Mouse (Mus musculus) ES-E14 (cell line): Measurements from ENCODE around the gene Ufd1. TPM values are rescaled to one million over a fixed set of nuclear protein-coding genes. Genes with fewer than 3 reads are reported as not detected.

Source experiments
- DNase-seq: peaks from one replicate; pipeline ENCODE4 v3.0.0-alpha.2; 2013; ENCODE audit warnings: low read depth, low spot score
- H3K27ac ChIP-seq: 2 replicates; pipeline ENCODE4 v1.5.1; 2012; ENCODE audit warnings: low read depth, mild to moderate bottlenecking, low read length, moderate library complexity, mixed read lengths; ENCODE audit not compliant: poor library complexity, insufficient read depth, severe bottlenecking
- H3K36me3 ChIP-seq: 2 replicates; pipeline ENCODE4 v1.6.1; 2012; ENCODE audit warnings: mild to moderate bottlenecking, low read length, moderate library complexity, mixed read lengths; ENCODE audit not compliant: control insufficient read depth, poor library complexity, insufficient read depth, severe bottlenecking
- H3K4me1 ChIP-seq, 2 experiments: fragments of 150-350 bp in 1 of 2; sonication (generic) in 1 of 2; 2 replicates each; pipeline ENCODE4 v1.6.1; 2012; ENCODE audit warnings: low read length in 2 of 2, mild to moderate bottlenecking in 1 of 2, mixed read lengths in 1 of 2; ENCODE audit not compliant: control insufficient read depth in 2 of 2, insufficient read depth in 2 of 2, poor library complexity in 1 of 2
- H3K4me3 ChIP-seq, 2 experiments: fragments of 150-350 bp in 1 of 2; sonication (generic) in 1 of 2; 2 replicates each; pipeline ENCODE4 v1.5.1; 2012; ENCODE audit warnings: low read length in 2 of 2, low read depth in 1 of 2, mild to moderate bottlenecking in 1 of 2, mixed read lengths in 1 of 2; ENCODE audit not compliant: insufficient read depth in 1 of 2, poor library complexity in 1 of 2, severe bottlenecking in 1 of 2
- H3K9ac ChIP-seq: 2 replicates; pipeline ENCODE4 v1.6.1; 2012; ENCODE audit warnings: low read depth, mild to moderate bottlenecking, low read length, mixed read lengths; ENCODE audit not compliant: poor library complexity, insufficient read depth, severe bottlenecking
- H3K9me3 ChIP-seq: fragments of 150-350 bp; sonication (generic); 2 replicates; pipeline ENCODE4 v1.6.1; 2012; ENCODE audit warnings: low read depth, mild to moderate bottlenecking, low read length; ENCODE audit not compliant: control insufficient read depth, insufficient read depth
- CHD2 ChIP-seq: IDR thresholded peaks from 2 replicates; pipeline ENCODE4 v1.6.1; 2014; ENCODE audit warnings: mild to moderate bottlenecking, low read depth, low read length, inconsistent platforms
- HCFC1 ChIP-seq: IDR thresholded peaks from 2 replicates; pipeline ENCODE4 v1.6.1; 2012; ENCODE audit warnings: low read length, inconsistent platforms, borderline replicate concordance; ENCODE audit not compliant: insufficient read depth
- MAFK ChIP-seq: IDR thresholded peaks from 2 replicates; pipeline ENCODE4 v1.6.1; 2014; ENCODE audit warnings: mild to moderate bottlenecking, low read depth, low read length, inconsistent platforms; ENCODE audit not compliant: insufficient read depth
- ZC3H11A ChIP-seq: IDR thresholded peaks from 2 replicates; pipeline ENCODE4 v1.6.1; 2012; ENCODE audit warnings: low read depth, mild to moderate bottlenecking, inconsistent platforms, low read length, borderline replicate concordance
- ZNF384 ChIP-seq: IDR thresholded peaks from 2 replicates; pipeline ENCODE4 v1.6.1; 2012; ENCODE audit warnings: low read depth, low read length, inconsistent platforms
- in situ Hi-C, 2 experiments: fragments of 600-800 bp; cut with MboI; formaldehyde crosslinking; loops; one replicate each; pipeline ENCODE4 v1.15.1; 2025; ENCODE audit warnings: low sequenced_read_pairs in 2 of 2, inconsistent platforms in 1 of 2; ENCODE audit not compliant: unreplicated experiment in 2 of 2
- total RNA-seq: library from RNA; depleted of rRNA; stranded (reverse); fragments of 300-350 nt; gene quantifications from 2 replicates; pipeline ENCODE4 v1.2.3, GENCODE M21; 2012

Gene Ufd1
- total RNA-seq, 1 experiment = 49.0 TPM

- H3K27ac ChIP-seq = no peak overlapping the region
- in situ Hi-C loops = loop anchor here (10.0 kb wide), 1 partner anchor 104 kb away; no protein-coding TSS in a partner anchor
- no peaks in the 10 kb centered on the region for H3K4me1 ChIP-seq
- no peak overlapping the region for H3K9ac ChIP-seq
- H3K9me3 ChIP-seq = no peaks in the 10 kb centered on the region
- peaks cover 50% of the 10 kb centered on the region for H3K36me3 ChIP-seq
- DNase-seq = no peak
- TF ChIP-seq ZC3H11A (0 out of 2 replicates have a peak, but pooled peaks have one; percentile 46), CHD2 (no peak)
- H3K4me3 ChIP-seq = no peak overlapping the region
Observed at GRCm38 (mm10) chr16:18798841-18799240, 12.7 kb upstream of the Ufd1 start.

- no peak overlapping the region for H3K27ac ChIP-seq
- H3K36me3 ChIP-seq = peaks cover 26% of the 10 kb centered on the region
- no peaks in the 10 kb centered on the region for H3K9me3 ChIP-seq
- TF ChIP-seq MAFK (no peak), HCFC1 (no peak), ZNF384 (no peak), CHD2 (no peak), ZC3H11A (no peak)
- H3K4me1 ChIP-seq = no peaks in the 10 kb centered on the region
- DNase-seq = no peak
- no peak overlapping the region for H3K9ac ChIP-seq
- no peak overlapping the region for H3K4me3 ChIP-seq
- in situ Hi-C loops = no loop called here
Observed at GRCm38 (mm10) chr16:18805746-18806145, 5.8 kb upstream of the Ufd1 start.

- no peak for TF ChIP-seq CHD2
- TF ChIP-seq MAFK = no peak
- TF ChIP-seq HCFC1 = no peak
- TF ChIP-seq ZNF384 = no peak
- TF ChIP-seq ZC3H11A = no peak
- H3K4me3 ChIP-seq = no peak overlapping the region
- peaks cover 0 to 3% of the 10 kb centered on the region in 2 experiments; a peak in 1 of 4 replicates for H3K4me1 ChIP-seq
- DNase-seq = no peak
- H3K27ac ChIP-seq = no peak overlapping the region
- H3K9ac ChIP-seq = no peak overlapping the region
- H3K36me3 ChIP-seq = peaks cover 23% of the 10 kb centered on the region
- in situ Hi-C loops = no loop called here
- no peaks in the 10 kb centered on the region for H3K9me3 ChIP-seq
Observed at GRCm38 (mm10) chr16:18809001-18809400, 2.6 kb upstream of the Ufd1 start.

- Histone ChIP-seq H3K4me3 (peak overlapping the region; percentile 83 to 87), H3K9ac (peak overlapping the region; percentile 95), H3K36me3 (peaks cover 19% of the 10 kb centered on the region), H3K9me3 (no peaks in the 10 kb centered on the region), H3K4me1 (peaks cover 0 to 3% of the 10 kb centered on the region in 2 experiments; a peak in 1 of 4 replicates), H3K27ac (no peak overlapping the region)
- DNase-seq = peak; percentile 34
- TF ChIP-seq ZC3H11A (no peak), CHD2 (no peak), HCFC1 (no peak), MAFK (no peak), ZNF384 (no peak)
- in situ Hi-C loops = no loop called here
Observed at GRCm38 (mm10) chr16:18811032-18811431, 547 bp upstream of the Ufd1 start.

GRCm38 (mm10) chr16:18812385-18812910, 869 bp downstream of the Ufd1 start:
- peak overlapping the region; percentile 83 to 87 for H3K4me3 ChIP-seq
- H3K27ac ChIP-seq = peak overlapping the region; percentile 37
- H3K4me1 ChIP-seq = peaks cover 0 to 3% of the 10 kb centered on the region in 2 experiments; a peak in 1 of 4 replicates
- TF ChIP-seq MAFK = no peak
- no peak for TF ChIP-seq HCFC1
- no peak for TF ChIP-seq ZNF384
- no peak for TF ChIP-seq CHD2
- TF ChIP-seq ZC3H11A = no peak
- peaks cover 18% of the 10 kb centered on the region for H3K36me3 ChIP-seq
- H3K9me3 ChIP-seq = no peaks in the 10 kb centered on the region
- DNase-seq = no peak
- H3K9ac ChIP-seq = peak overlapping the region; percentile 91
- in situ Hi-C loops = no loop called here
